Mouse (Mus musculus) cerebral cortex, adult 2 months (tissue): ENCODE results near the gene E4f1.

ENCODE experiments used
- WGBS: fragments of 180-500 bp; shearing (Covaris S2); methylation state at CpG from one replicate; pipeline ENCODE4 v1.1.7; 2018; 5-methylcytosine and 5-hydroxymethylcytosine counted together

Gene E4f1

DNA sequence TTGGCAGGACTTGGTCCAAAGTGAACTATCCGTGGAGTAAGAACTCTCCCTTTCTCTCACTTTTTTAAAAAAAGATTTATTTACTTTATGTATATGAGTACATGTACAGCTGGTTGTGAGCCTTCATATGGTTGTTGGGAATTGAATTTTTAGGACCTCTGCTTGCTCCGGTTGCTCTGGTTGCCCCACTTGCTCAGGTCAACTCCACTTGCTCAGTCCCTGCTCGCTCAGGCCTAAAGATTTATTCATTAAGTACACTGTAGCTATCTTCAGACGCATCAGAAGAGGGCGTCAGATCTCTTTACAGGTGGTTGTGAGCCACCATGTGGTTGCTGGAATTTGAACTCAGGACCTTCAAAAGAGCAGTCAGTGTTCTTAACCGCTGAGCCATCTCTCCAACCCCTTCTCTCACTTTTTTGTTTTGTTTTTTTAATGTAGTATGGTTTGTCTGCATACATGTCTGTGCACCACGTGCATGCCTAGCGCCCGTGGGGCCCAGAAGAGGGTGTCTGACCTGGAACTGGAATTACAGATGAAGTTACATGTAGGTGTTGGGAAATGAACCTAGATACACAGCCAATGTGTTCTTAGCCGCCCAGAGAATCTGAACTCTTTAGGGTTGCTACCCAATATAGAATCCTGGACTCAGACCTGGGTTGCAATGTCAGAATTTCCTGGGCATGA lies 14.4 kb downstream of the E4f1 start:
- WGBS, result 46% methylated on average over 10 of the region's 10 CpGs

DNA sequence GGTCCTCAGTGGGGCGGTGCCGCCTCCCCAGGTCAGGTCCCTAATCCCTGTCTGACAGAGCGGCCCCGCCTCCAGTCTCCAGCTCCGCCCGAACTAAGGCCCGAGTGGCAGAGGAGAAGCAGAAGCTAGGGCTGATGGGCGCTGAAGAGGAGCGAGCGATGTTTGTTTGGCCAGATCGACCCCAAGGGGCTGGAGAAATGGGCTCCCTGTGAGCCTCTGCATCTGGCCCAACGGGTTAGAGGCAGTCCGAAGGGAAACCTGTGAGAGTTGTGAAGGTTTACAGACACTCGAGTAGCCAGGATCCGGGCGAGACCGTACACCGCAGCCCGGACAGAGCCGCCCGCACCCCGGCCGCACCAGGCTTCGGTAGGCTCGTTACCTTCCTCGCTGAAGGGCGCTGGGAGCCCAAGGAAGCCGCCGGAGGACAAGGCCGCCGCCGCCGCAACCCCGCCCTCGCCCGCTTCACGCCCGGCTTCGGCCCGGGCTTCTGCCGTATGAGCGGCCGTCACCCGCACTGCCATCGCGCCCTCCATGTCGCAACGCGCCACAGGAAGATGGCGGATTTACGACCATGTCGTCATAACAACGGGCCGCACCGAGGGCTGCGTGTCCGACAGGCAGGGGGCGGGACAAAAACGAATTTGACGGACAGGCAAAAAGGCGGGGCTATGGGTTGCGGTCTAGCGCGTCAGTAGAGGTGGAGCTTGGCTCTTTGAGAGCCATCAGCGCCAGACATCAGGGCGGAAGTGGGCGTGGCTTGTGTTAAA lies 15.2 kb downstream of the E4f1 start:
- under 1% methylated on average over 67 of the region's 67 CpGs for WGBS

- WGBS, result 3% methylated on average over 14 of the region's 14 CpGs
Measured at GRCm38 (mm10) chr17:24454218-24454755, 15.8 kb downstream of the E4f1 start.

DNA sequence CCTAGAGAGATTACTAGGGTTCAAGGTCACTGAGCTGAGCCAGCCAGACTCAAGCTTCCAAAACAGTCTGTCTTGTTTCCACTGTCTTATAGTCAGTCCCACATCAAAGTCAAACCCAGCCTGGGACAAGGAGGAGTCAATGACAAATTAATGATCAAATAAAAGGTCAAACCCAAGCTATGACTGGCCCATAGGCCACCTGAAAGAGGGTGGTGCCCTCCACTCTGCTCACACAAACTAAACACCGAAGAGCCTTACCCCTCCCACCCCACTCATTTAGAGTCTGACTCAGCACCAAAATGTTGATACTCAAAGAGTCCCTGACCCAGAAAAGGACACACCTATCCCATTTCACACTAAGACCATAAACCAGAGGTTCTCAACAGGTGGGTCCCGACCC lies 16.7 kb downstream of the E4f1 start:
- 82% methylated on average over 2 of the region's 2 CpGs for WGBS

DNA sequence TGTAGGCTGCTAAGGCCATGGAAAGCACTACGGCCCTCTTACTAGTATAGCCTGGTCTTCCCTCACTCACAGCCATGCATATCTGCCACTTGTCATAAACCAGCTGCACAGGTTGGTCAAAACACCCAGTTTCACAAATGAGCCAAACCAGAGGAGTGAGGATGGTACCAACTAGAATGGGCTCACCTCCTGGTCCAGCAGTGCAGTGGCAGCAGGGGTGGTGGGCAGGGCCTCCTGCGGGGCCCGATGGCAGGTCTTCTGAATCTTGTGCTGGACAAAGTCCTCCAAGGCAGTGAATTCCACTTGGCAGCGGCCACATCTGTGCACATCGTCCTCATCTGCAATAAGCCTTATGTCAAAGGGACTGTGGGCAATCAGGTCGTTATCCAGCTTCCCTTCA lies 18.9 kb downstream of the E4f1 start:
- WGBS, result 93% methylated on average over 6 of the region's 6 CpGs

DNA sequence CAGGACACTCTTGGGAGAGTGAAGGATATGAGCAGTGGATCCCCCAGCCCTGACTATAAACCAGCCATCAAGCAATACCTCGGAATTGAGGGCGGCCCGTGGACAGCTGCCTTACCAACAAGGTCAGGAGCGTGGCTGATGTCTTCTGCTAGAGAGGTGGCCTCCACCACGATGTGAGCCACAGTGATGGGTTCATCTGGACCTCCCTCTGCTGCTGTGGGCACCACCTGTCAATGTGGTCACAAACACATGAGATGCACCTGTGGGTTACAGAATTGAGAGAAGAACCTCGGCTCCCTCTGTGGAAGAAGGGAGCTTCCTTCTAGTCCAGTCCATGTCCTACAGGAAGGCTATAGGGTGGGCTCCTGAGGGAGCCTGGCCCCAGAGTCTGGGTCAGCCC lies 20.6 kb downstream of the E4f1 start:
- WGBS, result 92% methylated on average over 6 of the region's 6 CpGs

DNA sequence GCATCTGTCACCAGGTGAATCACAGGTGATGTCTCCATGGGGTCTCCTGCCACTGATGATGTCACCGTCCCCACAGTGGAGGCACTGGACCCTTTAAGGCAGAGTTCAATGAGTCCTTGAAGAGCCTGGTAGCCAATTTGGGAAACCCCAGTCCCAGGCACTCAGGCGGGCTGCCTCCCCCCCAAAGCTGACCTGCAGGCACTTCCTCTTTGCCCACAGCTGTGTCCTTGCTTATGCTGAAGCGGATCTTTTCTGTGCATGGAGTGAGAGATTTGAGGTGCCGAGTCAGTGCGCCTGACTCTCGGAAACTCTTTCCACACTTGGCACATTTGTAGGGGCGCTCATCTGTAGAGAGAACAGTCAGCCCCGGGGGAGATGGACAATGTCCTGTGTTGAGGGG lies 23.5 kb downstream of the E4f1 start:
- WGBS, result 85% methylated on average over 8 of the region's 8 CpGs

- WGBS, result 59% methylated on average over 4 of the region's 4 CpGs
Measured at GRCm38 (mm10) chr17:24443409-24443808, 26.7 kb downstream of the E4f1 start.

- 53% methylated on average over 7 of the region's 7 CpGs for WGBS
Measured at GRCm38 (mm10) chr17:24442632-24443155, 27.4 kb downstream of the E4f1 start, which contains the start of gene Dnase1l2. TSS of gene Dnase1l2 (minus strand) at chr17:24443105.

DNA sequence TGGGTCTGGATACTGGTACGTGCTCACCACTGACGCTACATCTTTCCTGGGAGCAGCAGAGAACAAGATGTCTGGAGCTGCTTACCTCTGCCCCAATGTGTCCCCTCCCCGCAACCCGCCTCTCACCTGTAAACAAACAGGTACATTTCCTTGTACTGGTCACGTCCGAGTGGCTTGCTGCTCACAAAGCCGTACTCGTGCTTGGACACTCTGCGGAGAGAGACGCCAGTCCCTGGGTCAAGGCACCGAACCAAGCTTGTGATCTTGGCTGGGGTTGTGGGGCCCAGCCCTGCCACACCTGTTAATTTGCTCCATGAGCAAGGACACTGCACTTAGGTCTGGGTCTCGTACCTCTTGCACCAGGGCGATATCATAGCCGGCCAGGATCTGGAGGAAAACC lies 28.0 kb downstream of the E4f1 start:
- 91% methylated on average over 14 of the region's 14 CpGs for WGBS

DNA sequence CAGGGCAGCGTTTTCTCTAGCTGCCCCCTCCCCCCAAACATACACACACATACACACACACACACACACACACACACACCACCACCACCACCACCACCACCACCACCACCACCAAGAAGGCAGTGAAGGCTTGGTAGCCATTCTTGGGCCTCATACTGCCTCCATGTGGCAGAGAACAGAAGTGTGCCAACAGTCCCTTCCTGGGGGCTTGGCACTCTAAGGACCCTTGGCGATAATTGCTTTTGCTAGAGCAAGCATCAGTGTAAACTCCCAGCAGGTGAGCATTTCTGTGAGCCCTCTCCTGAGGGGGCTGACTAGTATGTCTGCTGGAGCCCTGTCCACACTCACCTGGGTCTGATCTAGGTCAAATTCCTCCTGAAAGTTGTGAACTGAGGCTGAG lies 29.0 kb downstream of the E4f1 start:
- 39% methylated on average over 2 of the region's 2 CpGs for WGBS

DNA sequence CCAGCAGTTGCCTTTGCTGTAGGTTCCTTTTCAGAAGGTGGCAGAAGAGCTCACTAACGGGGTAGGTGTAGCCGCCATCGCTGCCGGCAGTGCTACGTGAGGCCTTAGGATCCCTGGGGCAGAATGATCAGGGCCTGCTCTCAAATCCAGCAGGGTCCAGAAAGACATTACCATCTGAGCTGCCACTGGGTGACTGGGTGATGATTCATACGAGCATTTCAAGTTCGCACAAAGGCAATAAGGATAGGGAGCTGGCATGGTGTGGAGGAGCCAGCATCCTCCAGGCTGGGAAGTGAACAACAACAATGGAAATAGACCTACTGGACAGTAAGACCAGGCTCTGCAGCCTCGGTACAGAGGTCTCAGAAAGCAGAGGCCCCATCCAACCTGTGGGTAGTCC lies 29.7 kb downstream of the E4f1 start:
- WGBS, result 82% methylated on average over 8 of the region's 8 CpGs

GRCm38 (mm10) chr17:24437016-24437415 lies 33.1 kb downstream of the E4f1 start:
- 79% methylated on average over 5 of the region's 5 CpGs for WGBS

DNA sequence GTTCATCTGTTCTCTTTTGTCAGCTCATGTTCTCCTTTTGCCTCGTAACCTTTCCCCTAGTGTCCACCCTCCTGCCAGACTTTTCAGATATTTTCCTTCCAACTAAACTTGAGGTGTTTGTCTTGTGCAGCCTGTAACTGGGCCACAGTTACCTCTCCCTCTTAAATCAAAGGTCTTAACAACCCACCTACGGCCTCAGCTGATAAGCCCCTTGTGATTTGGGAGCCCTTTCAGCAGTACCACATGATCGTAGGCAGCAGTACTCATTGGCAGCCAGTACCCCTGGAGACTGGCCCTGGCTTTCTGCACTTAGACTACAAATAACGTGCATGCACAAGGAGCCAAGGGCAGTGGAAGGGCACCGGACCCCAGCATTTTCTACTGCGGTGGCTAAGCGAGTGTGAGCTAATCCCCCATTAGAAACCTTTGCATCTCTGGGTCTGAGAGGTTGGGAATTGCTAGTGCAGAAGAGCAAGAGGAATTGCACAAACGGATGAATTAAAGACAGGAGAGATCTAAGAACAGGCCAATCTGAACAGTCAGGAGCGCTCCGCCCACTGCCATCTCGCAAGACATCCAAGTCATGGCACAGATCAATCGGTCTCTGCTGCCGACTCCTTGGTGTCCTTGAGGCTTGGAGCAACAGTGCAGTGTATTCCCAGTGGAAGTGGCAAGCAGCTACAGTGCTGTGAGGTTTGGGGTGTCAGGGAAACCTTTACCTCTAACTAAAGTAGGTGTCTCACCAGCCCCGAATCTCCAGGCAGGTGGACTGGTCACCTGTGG lies 40.7 kb downstream of the E4f1 start:
- WGBS, result 76% methylated on average over 14 of the region's 14 CpGs

- WGBS, result 14% methylated on average over 8 of the region's 8 CpGs
Measured at GRCm38 (mm10) chr17:24427170-24427557, 42.9 kb downstream of the E4f1 start.

DNA sequence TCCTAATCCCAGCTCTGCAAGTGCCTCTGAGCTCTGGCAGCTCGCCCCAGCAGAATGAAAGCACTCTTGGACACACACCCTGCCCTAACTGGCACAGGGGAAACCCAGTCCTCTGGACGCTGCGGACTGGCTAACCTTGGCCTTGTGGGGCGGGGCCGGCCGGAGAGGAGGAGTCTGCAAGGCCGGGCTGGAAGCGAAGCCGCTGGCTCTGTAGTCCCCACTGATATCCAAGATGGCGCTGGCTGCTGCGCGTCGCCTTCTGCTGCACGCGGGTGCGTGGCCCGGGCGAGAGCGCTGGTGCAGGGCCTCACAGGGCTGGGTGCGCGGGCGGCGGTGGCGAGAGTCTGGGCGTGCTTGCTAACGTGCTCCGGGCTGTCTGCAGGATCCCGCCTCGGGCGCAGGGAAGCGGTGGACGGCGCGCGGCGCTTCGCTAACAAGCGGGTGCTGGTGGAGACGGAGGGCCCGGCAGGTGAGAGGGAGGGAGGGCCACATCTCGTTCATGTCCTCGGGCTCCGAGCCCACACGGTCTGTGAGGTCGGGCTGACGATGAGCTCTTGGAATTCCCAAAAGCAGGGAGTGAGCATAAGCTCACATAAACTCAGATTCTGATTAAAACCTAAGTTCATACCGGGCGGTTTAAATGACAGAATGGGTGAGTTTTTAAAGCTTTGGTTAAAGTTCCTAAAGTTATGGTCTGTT lies 43.5 kb downstream of the E4f1 start, which contains the start of gene Eci1:
Gene Eci1, plus strand, starts transcription at position 171 of the 699 bp plus-strand sequence.
- under 1% methylated on average over 48 of the region's 48 CpGs for WGBS

DNA sequence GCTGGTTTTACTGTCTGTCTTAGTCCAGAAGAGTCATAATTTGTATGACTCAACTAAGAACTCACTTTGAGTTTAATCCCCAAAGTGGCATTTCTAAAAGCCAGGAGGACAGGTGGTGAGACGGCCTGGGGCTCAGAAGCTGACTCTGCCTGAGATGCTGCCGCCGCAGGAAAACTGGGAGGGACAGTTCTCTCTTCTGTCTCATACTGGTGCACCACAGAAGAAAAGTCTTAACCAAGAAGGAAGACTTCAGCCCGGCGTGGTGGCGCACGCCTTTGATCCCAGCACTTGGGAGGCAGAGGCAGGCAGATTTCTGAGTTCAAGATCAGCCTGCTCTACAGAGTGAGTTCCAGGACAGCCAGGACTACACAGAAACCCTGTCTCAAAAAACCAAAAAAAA lies 44.2 kb downstream of the E4f1 start:
- 83% methylated on average over 7 of the region's 7 CpGs for WGBS

DNA sequence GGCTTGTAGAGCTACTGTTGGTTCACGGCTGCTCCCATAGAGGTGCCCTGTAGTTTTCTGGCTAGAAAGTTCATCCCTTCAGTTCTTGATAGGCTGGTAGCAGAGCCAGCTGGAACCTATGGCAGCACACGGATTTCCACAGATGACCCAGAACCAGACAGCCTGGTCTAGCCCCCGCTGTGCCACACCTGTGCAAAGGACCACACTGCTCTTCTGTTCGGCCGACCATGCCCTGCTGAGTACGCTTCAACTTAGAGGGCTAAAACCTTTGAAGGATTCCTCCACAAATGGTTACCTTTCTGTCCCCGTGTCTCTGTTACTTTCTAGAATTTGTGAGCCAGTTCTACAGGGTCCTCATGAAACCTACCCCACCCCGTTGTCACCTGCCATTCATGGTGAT lies 44.8 kb downstream of the E4f1 start:
- WGBS, result 96% methylated on average over 6 of the region's 8 CpGs

GRCm38 (mm10) chr17:24424489-24424888 lies 45.6 kb downstream of the E4f1 start:
- 89% methylated on average over 5 of the region's 5 CpGs for WGBS

DNA sequence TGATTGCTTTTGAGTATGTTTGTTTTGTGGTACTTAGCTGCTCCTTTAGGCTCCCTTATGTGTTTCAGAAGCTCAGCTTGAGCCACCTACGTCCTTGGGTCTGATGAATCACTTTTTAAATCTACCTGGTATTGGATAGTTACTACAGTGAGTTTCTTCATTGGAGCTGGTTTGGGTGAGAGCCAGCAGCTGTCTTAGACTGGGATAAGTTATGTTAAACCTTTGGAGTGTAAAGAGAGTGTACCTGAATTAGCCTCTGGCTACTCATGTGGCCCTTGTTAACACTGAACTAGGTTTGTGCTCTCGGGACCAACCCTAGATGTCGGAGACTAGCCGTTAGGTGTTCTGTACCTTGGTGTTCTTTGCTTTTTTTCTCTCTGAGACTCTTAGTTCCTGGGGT lies 47.0 kb downstream of the E4f1 start:
- 89% methylated on average over 4 of the region's 4 CpGs for WGBS

DNA sequence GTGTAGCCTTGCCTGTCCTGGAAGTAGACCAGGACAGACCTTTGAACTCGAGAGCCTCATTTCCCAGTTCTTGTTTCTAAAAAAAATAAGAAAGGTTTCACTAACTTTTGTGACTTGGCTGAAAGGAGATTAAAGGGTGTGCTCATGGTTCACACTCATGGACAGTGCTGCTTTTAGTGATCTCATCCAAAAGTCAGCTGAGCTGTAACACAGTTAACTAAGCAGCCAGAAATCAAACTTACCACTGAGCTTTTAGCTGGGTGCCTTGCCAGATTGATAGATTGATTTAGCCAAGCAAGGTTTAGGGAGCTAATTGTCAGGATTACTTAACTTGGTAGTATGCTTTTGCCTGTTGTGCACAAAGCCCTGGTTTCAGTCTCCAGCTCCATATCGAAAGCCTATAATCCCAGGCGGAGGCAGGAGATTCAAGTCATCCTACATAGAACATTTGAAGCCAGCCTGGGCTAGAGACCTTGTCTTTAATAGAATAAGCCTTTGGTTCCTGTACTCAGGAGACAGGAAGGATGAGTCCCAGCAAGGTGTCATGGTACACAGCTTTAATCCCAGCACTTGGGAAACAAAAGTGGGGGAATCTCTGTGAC lies 54.0 kb downstream of the E4f1 start:
- 80% methylated on average over 3 of the region's 3 CpGs for WGBS
